Mouse (Mus musculus) thymus, postnatal 0 days (tissue): Measurements from ENCODE around the gene Mto1. TPM values are rescaled to one million over a fixed set of nuclear protein-coding genes. Genes with fewer than 3 reads are reported as not detected.
"Not testable (repeated sequence)": the region's sequence is repeated elsewhere in the genome, so short reads cannot be mapped to it uniquely, and the experiment has no call there.

Source experiments
- DNase-seq: peaks from one replicate; pipeline ENCODE4 v3.0.0-alpha.2; 2015; ENCODE audit warnings: low spot score
- polyA plus RNA-seq: library from polyadenylated mRNA; unstranded; fragments of >200 nt; fragmentation: Nextera tagmentation; extraction: Ambion mirVana; gene quantifications from 2 replicates; pipeline ENCODE4 v1.2.1, GENCODE M21; 2015

The Mto1 gene
- polyA plus RNA-seq, 1 experiment from 2014 or later = 23.4 TPM

- no peak for DNase-seq
These were observed 27.9 kb downstream of the Mto1 start for GRCm38 (mm10) chr9:78475873-78476272.

- no peak for DNase-seq
These were observed 28.6 kb downstream of the Mto1 start for GRCm38 (mm10) chr9:78476531-78477020.

- DNase-seq = peak; percentile 60
These were observed 29.1 kb downstream of the Mto1 start for GRCm38 (mm10) chr9:78477021-78477551.

- not testable (repeated sequence) for DNase-seq
These were observed 30.1 kb downstream of the Mto1 start for GRCm38 (mm10) chr9:78478009-78478605.

GRCm38 (mm10) chr9:78479308-78479707 is 31.3 kb downstream of the Mto1 start:
- not testable (repeated sequence) for DNase-seq

- DNase-seq = not testable (repeated sequence)
These were observed 32.2 kb downstream of the Mto1 start for GRCm38 (mm10) chr9:78480227-78480626.

- DNase-seq = peak; percentile 84
These were observed 32.8 kb downstream of the Mto1 start for GRCm38 (mm10) chr9:78480706-78481358.

GRCm38 (mm10) chr9:78481423-78482331 is 33.7 kb downstream of the Mto1 start:
- DNase-seq = peak; percentile 96

GRCm38 (mm10) chr9:78482386-78482785 is 34.4 kb downstream of the Mto1 start:
- DNase-seq = no peak

- DNase-seq = no peak
These were observed 36.7 kb downstream of the Mto1 start for GRCm38 (mm10) chr9:78484660-78485059.

- not testable (repeated sequence) for DNase-seq
These were observed 40.0 kb downstream of the Mto1 start for GRCm38 (mm10) chr9:78488021-78488420.

GRCm38 (mm10) chr9:78488890-78489420 is 40.9 kb downstream of the Mto1 start, which contains the start of gene Eef1a1:
Gene Eef1a1 (minus strand): TSS chr9:78489151.
- peak; percentile 49 for DNase-seq

- no peak for DNase-seq
These were observed 43.2 kb downstream of the Mto1 start for GRCm38 (mm10) chr9:78491169-78491568.

- DNase-seq = no peak
These were observed 44.2 kb downstream of the Mto1 start for GRCm38 (mm10) chr9:78492254-78492653.

- DNase-seq = no peak
These were observed 45.2 kb downstream of the Mto1 start for GRCm38 (mm10) chr9:78493171-78493570.

- no peak for DNase-seq
These were observed 52.4 kb downstream of the Mto1 start for GRCm38 (mm10) chr9:78500386-78500785.

GRCm38 (mm10) chr9:78501284-78501683 is 53.3 kb downstream of the Mto1 start:
- DNase-seq = no peak

- DNase-seq = no peak
These were observed 55.4 kb downstream of the Mto1 start for GRCm38 (mm10) chr9:78503223-78504079.

GRCm38 (mm10) chr9:78504133-78504532 is 56.1 kb downstream of the Mto1 start:
- no peak for DNase-seq

- DNase-seq = no peak
These were observed 56.7 kb downstream of the Mto1 start for GRCm38 (mm10) chr9:78504679-78505078.
